Mouse (Mus musculus): Measurements from ENCODE around the gene Togaram1.

The Togaram1 gene

DNA sequence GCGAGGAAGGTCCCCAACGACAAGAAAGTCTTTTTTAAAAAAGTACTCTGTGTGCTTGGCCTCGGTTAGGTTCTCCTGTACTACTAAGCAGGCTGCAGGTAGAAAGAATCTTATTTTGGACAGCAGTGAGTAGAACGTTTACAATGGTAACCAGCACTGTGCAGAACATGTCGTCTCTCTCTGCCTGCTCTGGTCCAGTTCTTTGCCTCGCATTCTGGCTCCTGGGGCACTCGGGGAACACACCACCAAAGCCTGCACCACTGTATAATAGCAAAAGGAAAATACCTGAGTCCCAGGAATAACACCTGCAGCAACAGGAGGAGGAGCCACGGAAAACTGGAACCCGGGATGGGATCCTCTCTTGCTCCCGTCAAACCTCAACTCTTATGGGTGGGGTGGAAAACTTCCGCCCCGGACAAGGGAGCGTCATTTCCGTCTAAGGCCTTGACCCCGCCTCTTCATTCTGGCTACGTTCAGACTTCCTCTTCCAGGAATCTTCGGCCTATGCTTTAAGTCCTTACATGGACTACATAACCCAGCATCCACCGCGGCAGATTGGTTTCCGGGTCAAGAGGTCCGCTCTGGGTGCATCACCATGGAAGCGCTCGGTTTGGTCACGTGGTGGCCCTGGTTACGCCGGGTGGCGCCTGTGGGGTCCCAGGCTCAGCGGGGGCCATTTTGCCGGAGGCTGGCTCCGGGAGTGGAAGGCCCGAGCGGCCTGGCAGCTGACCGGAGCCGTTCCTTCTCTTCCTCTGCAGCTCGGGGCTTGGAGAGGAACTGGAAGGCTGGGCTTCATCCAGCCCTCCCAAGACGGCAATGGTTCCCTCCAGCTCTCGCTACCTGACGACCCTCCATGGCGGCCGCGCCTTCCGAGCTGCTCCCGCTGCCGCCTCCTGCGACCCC is at the start of gene Togaram1, which contains the start of gene Klhl28:
TSS of gene Togaram1 (plus strand) at position 681 of the 903 bp plus-strand sequence.
TSS of gene Klhl28 (minus strand) at position 411 of the 903 bp plus-strand sequence.
- peak; percentile 100 for DNase-seq

DNA sequence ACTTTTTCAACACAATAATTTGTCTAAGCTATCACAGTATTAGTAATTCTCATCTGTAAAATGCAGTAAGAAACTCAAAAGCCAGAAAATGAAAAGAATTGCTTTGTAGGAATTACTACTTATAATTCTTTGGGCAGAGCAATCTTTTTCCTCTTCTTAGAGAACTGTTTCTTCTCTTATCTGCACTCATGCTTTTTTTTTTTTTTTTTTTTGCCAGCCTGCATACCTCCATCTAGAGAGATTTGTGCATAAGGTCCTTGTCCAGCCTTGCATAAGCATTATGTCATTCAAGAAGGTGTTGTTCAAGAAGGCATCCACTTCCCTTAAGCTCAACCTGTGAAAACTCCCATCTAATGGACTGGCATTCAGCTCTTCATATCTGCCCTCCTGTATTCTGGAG is 48.9 kb upstream of the Togaram1 start:
- no peak for DNase-seq

DNA sequence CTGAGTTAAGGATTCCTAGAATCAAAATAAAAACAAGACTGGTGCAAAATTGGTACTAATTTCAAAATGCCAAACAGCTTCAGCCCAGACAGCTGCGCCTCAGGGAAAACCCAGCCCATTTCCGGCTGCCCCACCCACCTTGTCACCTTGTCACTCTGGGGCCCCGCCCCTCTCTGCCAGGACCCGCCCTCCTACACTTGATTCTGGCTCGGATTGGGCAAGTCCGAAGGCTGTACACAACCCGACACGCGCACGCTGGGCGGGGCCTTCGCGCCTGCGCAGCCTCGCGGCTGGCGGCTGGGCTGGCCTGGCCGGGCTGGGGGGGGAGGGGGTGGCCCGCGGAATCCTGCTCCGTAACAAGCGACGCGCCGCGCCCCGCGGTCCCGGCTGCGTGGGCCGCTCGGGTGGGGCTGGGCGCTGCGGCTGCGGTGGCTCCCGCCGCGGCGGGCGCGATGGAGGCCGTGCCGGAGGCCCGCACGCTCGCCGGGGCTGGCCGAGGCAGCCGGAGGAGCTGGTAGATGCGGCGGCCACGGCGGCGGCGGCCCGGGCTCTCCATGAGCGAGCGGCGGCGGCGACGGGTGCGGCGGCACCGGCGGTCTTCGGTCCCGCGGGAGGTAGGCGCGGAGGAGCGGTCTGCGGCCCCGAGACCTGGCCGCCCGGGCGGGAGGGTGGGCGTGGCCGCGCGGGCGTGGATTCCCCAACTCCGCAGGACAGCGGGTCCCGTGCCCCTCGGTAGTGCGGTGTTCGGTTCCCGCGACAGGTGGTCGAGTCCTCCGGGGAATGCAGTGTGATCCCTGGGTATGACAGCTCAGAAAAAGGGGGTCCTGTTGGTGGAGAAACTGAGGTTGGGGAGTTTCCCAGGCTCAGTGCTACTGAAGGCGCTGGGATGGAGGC is 47.8 kb upstream of the Togaram1 start, which contains the start of gene Gm527:
TSS of gene Gm527 (plus strand) at position 329 of the 894 bp plus-strand sequence.
- DNase-seq: peak; percentile 97

DNA sequence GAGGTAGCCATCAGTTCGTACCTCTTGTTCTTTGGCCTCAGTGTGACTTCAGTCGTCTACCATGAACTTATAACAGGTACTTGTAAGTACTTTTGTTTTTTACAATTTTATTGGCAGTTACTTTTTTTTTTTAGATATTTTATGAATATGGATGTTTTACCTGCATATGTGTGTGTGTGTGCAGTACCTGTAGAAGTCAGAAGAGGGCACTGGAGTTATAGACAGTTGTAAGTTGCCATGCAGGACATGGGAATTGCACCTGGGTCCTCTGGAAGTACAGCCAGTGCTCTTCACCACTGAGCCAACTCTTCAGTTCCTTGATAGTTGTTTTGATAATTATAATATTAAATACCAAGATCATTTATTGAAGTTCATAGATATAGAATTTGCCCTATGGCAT is 28.1 kb upstream of the Togaram1 start:
- DNase-seq: peak; percentile 14

DNA sequence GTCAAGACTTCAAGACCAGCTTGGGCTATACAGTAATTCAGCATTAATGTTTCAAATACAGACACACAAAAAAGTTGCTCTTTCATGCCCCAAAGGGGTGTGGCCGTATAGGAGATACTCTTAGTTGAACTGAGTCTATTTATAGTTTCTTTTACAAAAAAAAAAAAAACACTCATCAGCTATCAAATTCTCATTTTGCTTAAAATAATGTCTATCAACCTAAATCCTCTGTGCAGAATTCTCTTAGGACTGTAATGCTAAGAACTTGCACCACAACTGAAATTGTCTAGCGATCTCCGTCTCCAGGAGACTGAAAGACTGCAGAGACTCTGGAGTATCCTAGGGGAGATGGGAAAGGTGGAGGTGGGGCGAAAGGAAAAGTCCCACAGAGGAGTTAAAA is 1.0 kb upstream of the Togaram1 start:
- DNase-seq: no peak

DNA sequence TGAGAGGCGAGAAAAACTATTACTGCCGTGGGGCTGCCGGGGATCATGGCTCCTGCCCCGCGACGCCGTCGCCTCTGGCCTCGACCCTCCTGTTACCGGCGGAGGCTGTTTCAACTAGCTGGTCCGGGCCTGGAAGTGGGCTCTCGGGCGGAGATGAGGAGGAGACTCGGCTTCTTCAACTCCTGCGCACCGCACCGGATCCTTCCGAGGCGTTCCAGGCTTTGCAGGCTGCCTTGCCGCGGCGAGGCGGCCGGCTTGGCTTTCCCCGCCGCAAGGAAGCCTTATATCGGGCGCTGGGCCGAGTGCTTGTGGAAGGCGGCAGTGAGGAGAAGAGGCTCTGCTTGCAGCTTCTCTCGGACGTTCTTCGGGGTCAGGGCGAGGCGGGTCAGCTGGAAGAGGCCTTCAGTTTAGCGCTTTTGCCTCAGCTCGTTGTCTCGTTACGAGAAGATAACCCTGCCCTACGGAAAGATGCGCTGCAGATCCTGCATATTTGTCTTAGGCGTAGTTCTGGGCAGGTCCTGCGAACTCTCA is 562 bp downstream of the Togaram1 start:
- peak; percentile 64 for DNase-seq

DNA sequence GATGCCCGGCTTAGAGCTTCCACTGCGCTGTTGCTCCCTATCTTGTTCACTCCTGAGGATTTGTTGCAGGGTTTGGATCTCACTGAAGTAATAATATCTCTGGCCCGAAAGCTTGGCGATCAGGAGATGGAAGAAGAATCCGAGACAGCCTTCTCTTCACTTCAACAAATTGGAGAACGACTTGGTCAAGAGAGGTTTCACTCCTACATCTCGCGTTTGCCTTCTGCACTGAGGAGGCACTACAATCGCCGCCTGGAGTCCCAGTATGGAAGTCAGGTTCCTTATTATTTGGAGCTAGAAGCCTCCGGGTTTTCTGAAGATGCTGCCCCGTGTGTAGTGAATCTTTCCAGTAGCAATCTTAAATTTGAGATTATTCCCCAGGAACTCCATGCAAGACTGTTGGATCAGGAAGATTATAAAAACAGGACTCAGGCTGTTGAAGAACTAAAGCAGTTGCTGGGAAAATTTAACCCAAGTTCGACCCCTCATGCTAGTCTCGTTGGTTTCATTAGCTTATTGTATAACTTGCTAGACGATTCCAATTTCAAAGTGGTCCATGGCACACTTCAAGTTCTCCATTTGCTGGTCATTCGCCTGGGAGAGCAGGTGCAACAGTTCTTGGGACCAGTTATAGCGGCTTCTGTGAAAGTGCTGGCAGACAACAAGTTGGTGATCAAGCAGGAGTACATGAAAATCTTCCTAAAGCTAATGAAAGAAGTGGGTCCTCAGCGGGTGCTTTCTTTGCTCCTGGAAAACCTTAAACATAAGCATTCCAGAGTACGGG is 1.2 kb downstream of the Togaram1 start:
- no peak for DNase-seq

DNA sequence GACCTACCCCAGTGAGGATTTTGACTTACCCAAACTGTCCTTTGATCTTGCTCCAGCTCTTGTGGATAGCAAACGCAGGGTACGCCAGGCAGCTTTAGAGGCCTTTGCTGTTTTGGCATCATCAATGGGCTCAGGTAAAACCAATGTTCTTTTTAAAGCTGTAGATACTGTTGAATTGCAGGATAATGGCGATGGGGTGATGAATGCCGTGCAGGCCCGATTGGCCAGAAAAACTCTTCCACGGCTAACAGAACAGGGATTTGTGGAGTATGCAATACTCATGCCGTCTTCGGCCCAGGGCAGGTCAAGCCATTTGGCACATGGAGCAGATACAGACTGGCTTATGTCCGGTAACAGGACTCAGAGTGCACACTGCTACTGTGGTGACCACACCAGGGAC is 1.9 kb downstream of the Togaram1 start:
- DNase-seq: no peak

DNA sequence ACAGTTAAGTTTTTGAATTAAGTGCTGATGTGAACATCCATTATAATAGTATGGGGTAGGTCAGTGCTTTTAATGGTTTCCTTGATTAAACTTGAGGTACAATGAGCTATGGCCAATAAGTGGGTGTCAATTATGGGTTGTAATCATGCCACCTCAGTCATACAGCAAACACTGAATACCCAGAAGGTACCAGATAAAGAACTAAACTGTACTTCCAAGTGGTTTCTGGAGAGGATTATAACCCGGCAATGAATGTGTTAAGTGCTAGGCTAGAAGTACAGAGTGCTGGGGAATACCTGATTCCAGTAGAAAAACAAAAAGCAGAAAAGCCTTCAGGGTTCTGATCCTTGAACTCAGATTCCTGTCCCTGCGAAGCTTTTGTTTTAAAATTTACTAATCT is 2.5 kb downstream of the Togaram1 start:
- DNase-seq: no peak

DNA sequence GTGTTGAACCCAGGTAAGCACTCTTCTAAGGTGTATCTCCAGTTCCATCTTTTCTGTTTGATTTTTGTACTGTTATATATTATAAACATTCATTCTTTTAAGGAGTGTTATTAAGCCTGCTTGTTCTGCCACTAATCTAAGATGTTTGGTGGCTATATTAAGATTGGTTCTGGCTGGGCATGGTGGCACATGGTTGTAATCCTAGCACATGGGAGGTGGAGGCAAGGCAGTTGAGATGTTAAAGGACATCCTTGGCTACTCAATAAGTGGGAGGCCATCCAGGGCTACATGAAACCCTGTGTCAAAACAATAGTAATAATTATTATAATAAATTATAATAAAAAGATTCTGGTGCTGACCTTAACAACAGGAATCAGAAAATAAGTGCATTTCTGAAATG is 5.8 kb downstream of the Togaram1 start:
- no peak for DNase-seq

DNA sequence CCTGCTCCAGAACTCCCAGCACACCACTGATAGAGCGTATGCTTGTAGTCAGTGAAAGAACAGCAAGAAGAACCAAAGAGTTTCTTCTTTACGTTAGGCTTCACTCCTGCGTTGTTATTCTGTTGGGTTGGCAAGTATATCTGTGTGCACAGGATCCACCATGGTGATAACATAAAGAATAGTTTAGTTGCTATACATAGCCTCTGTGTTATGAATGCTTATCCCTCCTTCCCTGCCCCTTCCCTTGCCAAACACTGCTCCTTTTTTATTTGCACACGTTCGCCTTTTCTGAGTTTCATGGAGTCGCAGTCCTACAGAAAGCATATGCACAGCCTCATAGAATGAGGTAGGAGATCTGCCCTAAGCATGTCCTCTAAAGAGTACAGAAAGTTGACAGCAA is 6.5 kb downstream of the Togaram1 start:
- no peak for DNase-seq

DNA sequence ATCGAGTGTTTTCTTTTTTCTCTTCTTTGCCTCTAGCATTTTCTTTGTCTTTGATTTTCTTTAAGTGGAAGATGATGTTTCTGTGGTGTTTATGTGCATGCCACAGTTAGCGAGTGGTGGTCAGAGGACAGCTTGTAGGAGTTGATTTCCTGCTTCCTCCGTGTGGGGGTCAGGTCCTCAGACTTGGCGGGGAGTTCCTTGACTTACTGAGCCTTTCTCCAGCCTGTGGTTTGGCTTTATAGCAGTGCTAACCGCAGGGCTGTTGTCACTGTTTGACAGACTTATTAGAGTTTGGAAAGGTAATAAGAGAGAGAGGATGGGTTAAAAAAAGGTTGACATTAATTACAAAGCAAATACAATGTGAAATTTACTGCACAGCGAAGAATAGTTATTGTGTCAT is 10.0 kb downstream of the Togaram1 start:
- DNase-seq: no peak

DNA sequence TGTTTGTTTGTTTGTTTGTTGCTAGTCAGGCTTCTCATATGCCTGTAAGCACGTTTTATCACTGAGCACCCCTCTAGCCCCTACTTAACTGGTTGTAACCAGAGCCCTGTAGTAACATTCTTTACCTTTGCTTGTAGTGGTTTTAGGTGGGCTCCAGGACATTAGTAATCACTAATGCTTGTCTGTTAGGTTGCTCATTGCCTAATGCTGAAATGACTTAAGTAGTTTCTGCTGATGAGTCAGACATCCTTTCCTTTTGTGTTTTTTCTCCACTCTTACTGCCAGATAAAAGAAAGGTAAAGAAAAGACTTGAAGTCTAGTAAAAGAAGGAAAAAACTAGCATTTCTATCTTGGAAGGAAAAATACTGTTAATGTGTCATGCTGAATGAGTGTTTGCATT is 10.6 kb downstream of the Togaram1 start:
- no peak for DNase-seq

DNA sequence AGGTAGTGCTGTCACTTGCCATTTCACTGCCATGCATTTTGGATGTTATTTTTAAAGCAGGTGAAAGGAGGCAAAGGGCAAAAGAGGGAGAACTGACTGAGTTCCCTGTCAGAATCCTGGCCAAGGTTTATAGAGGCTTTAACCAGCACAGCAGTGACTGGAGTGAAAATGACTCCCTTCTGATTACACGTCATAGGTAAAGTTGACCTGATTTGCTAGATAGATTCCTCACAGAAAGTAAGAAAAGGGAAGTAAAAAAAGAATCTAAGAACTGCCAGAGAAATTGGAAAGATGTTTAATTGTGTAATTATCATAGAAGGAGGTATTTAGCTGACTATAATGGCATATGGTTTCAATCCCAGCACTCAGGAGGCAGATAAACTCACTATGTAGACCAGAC is 11.9 kb downstream of the Togaram1 start:
- DNase-seq: no peak

DNA sequence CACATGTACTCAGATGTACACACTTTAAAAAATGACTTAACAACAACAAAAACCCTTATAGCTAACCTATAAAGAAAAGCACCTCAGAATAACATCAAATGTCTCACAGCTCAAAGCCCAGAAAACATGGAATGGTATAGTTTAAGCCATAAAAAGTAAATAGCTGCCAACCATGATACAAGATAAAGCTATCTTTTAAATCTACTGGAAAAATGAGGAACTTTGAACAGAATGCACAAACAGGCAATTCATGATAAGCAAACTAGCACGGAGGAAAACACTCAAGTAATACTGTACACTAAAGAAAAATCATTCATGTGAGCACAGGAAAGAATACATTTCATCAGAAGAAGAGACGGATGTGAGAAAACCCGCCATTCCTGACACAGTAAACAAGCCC is 42.1 kb downstream of the Togaram1 start:
- DNase-seq: no peak

DNA sequence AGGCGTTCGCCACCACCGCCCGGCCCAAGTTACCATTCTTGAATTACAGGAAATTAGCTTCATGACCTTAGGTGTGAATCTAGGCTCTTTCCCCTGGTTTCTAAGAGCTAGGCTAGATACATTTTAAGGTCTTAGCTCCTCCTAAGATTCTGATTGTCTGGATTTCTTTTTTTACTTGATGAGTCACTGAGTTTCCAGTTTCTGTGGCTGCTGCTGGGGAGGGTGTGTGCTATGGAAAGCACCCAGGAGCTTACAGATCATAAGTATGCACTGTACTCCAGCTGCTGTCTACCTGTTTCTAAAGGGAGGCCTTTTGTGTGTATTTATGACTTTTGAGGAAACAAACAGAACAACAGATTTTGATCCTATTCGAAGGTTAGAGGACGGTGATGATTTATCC is 57.2 kb downstream of the Togaram1 start:
- no peak for DNase-seq

DNA sequence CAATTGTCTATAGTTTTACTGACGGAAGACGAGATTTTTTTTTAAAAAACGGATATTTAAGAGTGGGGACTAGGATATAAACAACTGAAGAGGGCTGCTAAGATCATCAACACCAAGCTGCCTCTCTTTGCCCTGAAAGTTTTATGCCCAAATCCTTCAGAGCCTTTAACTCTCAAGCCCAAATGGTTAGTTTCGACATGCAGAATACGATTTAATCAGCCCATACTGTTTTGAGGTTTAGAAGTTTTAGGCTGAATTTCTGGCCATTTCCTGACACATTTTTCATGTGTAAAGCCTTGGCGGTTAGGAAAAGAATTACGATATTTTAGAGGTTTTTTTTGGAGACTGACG is 70.2 kb downstream of the Togaram1 start:
- no peak for DNase-seq

DNA sequence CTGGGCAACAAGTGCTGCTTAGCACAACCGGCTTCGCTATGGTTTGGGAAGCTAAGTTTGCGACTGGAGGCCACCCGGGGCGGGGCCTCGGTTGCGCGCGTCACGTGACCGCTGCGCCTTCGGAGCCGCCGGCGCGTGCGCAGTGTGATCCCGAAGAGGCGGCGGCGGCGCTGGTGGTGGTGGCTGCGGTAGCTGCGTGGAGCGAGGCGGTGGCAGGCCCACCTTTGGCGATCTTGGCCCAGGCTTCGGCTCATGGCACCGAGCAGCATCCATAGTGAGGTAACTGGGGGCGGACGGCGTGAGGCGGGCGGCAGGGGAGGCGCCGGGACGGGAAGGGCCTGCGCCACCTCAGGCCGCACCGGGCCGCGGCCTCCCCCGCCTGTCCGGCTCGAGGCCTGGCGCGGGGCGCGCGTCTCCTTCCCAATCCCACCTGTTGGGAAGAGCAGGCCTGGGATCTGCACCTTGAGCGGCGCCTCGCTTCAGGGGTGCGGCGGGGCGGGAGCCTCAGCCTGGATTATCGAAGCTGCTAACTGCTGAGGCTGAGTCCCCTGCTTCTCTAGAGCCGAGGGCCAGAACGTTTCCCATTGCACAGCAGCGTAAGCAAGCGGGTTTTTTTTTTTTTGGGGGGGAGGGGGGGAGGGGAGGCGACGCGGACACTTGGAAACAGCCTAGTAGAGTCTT is 70.7 kb downstream of the Togaram1 start, which contains the start of gene Prpf39:
TSS of gene Prpf39 (plus strand) at position 144 of the 681 bp plus-strand sequence.
- peak; percentile 92 for DNase-seq

DNA sequence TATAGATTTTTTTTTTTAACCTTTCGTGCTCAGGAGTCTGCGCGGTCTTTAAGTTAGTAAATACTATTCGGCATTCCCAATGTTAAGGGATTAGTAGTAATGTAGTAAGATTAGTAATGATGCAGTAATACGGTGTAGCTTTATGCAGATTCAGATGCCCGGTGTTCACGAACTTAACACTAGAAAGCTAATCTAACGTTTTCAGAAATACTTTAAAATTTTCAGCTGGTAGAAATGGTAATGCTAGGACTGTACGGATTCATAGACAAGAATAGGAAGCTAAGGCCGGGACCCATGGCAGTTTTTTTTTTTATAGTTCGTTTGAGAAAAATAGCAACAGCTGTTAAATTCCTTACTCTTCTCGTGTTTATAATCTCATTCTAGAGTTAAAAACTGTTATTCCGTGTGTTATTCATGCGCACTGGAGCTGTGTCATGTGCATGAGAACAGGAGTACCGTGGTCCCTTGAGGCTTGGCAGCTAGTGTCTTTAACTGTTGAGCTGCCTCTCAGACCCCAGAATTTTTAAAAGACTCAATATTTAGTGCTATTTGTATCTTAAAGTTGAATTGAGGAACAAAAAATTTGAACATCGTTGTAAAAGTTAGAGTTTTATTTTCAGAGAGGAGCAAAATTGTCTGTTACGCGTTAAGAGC is 71.4 kb downstream of the Togaram1 start:
- peak; percentile 15 for DNase-seq

DNA sequence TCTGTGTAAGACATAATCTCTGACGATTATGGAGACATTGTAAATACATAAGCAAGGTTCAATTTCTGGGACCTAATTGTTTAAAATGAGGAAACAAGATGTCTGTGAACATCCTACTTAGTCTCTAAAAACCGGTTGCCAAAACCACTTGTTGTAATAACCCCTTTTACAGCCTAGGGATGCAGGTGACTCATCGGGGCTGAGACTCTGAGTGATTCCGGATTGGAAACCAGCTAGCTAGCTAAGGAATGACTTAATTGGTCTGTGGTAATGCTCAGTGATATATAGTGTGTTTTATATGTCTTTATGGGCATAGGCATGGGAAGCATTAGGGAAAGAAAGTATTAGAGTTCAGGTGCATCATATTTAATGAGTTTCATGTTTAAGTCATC is 71.9 kb downstream of the Togaram1 start:
- no peak for DNase-seq

DNA sequence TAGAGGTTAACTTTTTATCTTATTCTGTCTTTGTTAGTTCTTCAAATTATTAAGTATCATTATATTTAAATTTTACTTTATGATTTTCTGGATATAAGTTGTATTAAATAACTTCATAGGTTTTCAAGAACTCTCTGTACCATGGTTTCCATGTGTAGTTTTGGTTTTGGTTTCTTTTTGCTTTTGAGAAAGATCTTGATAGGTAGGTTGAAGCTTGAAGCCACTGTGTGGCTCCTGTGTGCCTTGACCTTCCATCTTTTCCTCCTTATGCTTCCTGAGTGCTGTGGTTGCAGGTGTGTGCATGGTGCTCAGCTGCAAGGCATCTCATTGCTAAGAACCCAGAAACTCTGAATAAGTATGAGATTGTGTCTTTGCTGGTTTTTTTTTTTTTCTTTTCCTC is 83.2 kb downstream of the Togaram1 start:
- DNase-seq: no peak

All from retina, postnatal 1 day (tissue).